Mouse (Mus musculus) cerebellum, adult 9-11 months (tissue): ENCODE results near the gene St6galnac4.

ENCODE experiments used
- DNase-seq: peaks from one replicate; pipeline ENCODE4 v3.0.0; 2022

Gene St6galnac4

GRCm38 (mm10) chr2:32572196-32572595, 14.7 kb upstream of the St6galnac4 start:
- peak; percentile 57 for DNase-seq

- no peak for DNase-seq
These were observed 12.4 kb upstream of the St6galnac4 start, which contains the start of gene Pip5kl1 for GRCm38 (mm10) chr2:32574497-32574896. Gene Pip5kl1, plus strand, starts transcription at chr2:32574797.

GRCm38 (mm10) chr2:32574901-32575585, 11.9 kb upstream of the St6galnac4 start:
- peak; percentile 80 for DNase-seq

GRCm38 (mm10) chr2:32575586-32576160, 11.2 kb upstream of the St6galnac4 start, which contains the start of gene 9430097D07Rik:
Gene 9430097D07Rik, minus strand, starts transcription at chr2:32575684.
- DNase-seq, result peak; percentile 84

GRCm38 (mm10) chr2:32576532-32576931, 10.4 kb upstream of the St6galnac4 start:
- peak; percentile 50 for DNase-seq

GRCm38 (mm10) chr2:32578146-32579046, 8.5 kb upstream of the St6galnac4 start:
- peak; percentile 71 for DNase-seq

- DNase-seq, result peak; percentile 78
These were observed 5.3 kb upstream of the St6galnac4 start for GRCm38 (mm10) chr2:32581450-32582095.

GRCm38 (mm10) chr2:32582830-32583799, 3.8 kb upstream of the St6galnac4 start:
- peak; percentile 86 for DNase-seq

GRCm38 (mm10) chr2:32585149-32585714, 1.7 kb upstream of the St6galnac4 start:
- DNase-seq, result peak; percentile 62

- DNase-seq, result peak; percentile 68
These were observed 931 bp downstream of the St6galnac4 start for GRCm38 (mm10) chr2:32587731-32588321.

- DNase-seq, result peak; percentile 95
These were observed 2.4 kb downstream of the St6galnac4 start for GRCm38 (mm10) chr2:32589213-32589795.

- peak; percentile 66 for DNase-seq
These were observed 3.3 kb downstream of the St6galnac4 start for GRCm38 (mm10) chr2:32590224-32590623.

- peak; percentile 72 for DNase-seq
These were observed 4.4 kb downstream of the St6galnac4 start for GRCm38 (mm10) chr2:32591249-32591648.

GRCm38 (mm10) chr2:32596725-32597124, 9.8 kb downstream of the St6galnac4 start:
- peak; percentile 96 for DNase-seq

- DNase-seq, result peak; percentile 67
These were observed 10.4 kb downstream of the St6galnac4 start for GRCm38 (mm10) chr2:32597248-32597647.

- no peak for DNase-seq
These were observed 10.8 kb downstream of the St6galnac4 start for GRCm38 (mm10) chr2:32597699-32598098.

- DNase-seq, result peak; percentile 81
These were observed 11.6 kb downstream of the St6galnac4 start for GRCm38 (mm10) chr2:32598506-32598905.

GRCm38 (mm10) chr2:32599409-32599808, 12.5 kb downstream of the St6galnac4 start, which contains the start of gene St6galnac6:
Gene St6galnac6, plus strand, starts transcription at chr2:32599709.
- no peak for DNase-seq

- DNase-seq, result peak; percentile 78
These were observed 14.6 kb downstream of the St6galnac4 start for GRCm38 (mm10) chr2:32601417-32602065.
